Mouse (Mus musculus) ovary, adult 2 months (tissue): ENCODE results near the gene Rassf8. TPM values are rescaled to one million over a fixed set of nuclear protein-coding genes. Genes with fewer than 3 reads are reported as not detected.

ENCODE experiments used
- polyA plus RNA-seq: library from polyadenylated mRNA; depleted of rRNA; stranded (reverse); fragments of >200 nt; gene quantifications from 2 replicates; pipeline ENCODE4 v1.2.3, GENCODE M21; 2012; rRNA removed

Rassf8 gene
- 22.2 and 23.9 TPM in 2 replicates for polyA plus RNA-seq

GRCm38 (mm10) chr6:145746132-145746849 lies at the start of gene Rassf8:
TSS of gene Rassf8 (plus strand) at chr6:145746748.

GRCm38 (mm10) chr6:145865289-145865885 lies 118.8 kb downstream of the Rassf8 start, which contains the start of gene Bhlhe41:
TSS of gene Bhlhe41 (minus strand) at chr6:145865558.

Other genes with a start within 250 kb of the Rassf8 start
- 0.41 and 0.63 TPM in 2 replicates for gene Lmntd1, start 132.4 kb upstream of the Rassf8 start, polyA plus RNA-seq
- 0.25 and 0.41 TPM in 2 replicates for gene Tuba3b, start 131.0 kb upstream of the Rassf8 start, polyA plus RNA-seq
- gene Bhlhe41, start 118.8 kb downstream of the Rassf8 start, polyA plus RNA-seq = 7.0 and 10.9 TPM in 2 replicates
- gene Sspn, start 184.9 kb downstream of the Rassf8 start, polyA plus RNA-seq = 11.0 and 11.5 TPM in 2 replicates